Mouse (Mus musculus): ENCODE measurements around the gene Zswim5.

DNA sequence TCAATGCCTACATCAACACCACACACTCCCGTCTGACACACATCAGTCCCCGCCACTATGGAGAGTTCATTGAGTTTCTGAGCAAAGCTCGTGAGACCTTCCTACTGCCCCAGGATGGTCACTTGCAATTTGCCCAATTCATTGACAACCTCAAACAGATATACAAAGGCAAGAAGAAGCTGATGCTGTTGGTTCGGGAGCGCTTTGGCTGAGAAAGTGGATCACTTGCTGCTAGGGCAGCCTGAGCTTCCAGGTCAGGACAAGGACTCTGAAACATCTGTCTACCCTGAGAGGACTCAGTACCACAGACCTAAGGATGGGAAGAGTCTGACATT, 109.9 kb downstream of the Zswim5 start:
- TF ChIP-seq GATA1 (IDR thresholded peaks at IDR 0.05; ENCODE audit: low read length) (no peak), TAL1 (IDR thresholded peaks at IDR 0.05; ENCODE audit: low read length) (no peak)
